Mouse (Mus musculus) cortical plate, adult 2 months (tissue): ENCODE measurements around the gene Zfp775.

Experiments used
- CTCF ChIP-seq: fragments of 200-500 bp; IDR thresholded peaks from 2 replicates; pipeline ENCODE4 v1.5.1; 2011; ENCODE audit warnings: mild to moderate bottlenecking, control low read depth, low read length; ENCODE audit not compliant: insufficient read depth; ENCODE audit errors: extremely low read depth
- POLR2A ChIP-seq: fragments of 200-500 bp; IDR thresholded peaks from 2 replicates; pipeline ENCODE4 v1.6.1; 2011; ENCODE audit warnings: mild to moderate bottlenecking, low read length, control low read depth; ENCODE audit not compliant: insufficient read depth; ENCODE audit errors: extremely low read depth

DNA sequence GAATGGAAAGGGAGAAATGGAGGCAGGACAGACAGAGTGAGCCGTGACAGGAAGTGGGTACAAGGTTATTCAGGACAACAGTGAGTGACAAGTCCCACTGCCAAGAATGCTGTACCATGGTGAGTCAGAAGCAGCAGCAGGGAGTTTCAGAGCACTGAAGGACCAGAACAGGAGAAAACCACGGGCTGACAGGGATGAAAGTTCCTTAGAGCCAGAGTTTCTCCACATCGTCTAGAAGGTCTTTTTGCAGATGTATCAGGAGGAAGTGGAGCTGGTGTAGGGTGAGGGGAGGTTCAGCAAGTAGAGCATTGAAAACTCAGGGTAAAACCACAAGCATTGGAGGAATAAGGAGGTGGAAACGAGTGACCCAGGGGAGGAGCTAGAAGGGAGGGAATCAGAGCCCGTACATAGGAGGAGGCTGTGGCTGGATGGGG is 22.6 kb upstream of the Zfp775 start:
- TF ChIP-seq POLR2A (no peak), CTCF (no peak)
